Mouse (Mus musculus) adrenal gland (tissue): ENCODE results near the gene Armc8.
"Not testable (repeated sequence)": the region's sequence is repeated elsewhere in the genome, so short reads cannot be mapped to it uniquely, and the experiment has no call there.

Experiments used
- intact Hi-C: fragments of 180-260 bp; cut with DNase I; formaldehyde crosslinking; loops from one replicate; pipeline ENCODE4 v1.15.1; 2025
- long read RNA-seq, 2 experiments: library from polyadenylated mRNA; unstranded; transcript quantifications; one replicate each; pipeline ENCODE4 v2.0.0; 2020; ENCODE audit warnings: borderline replicate concordance in 1 of 2; ENCODE audit not compliant: insufficient replicate concordance in 1 of 2

Gene Armc8
- long read RNA-seq, experiment 1, full-length matches to known transcripts = 22 of 42 reads
- long read RNA-seq, experiment 1, partial matches to known transcripts = 8 of 42 reads
- long read RNA-seq, experiment 1, other reads (novel, unspliced or antisense) = 12 of 42 reads
- long read RNA-seq, experiment 2, full-length matches to known transcripts = 16 of 28 reads
- long read RNA-seq, experiment 2, partial matches to known transcripts = 2 of 28 reads
- long read RNA-seq, experiment 2, other reads (novel, unspliced or antisense) = 10 of 28 reads

DNA sequence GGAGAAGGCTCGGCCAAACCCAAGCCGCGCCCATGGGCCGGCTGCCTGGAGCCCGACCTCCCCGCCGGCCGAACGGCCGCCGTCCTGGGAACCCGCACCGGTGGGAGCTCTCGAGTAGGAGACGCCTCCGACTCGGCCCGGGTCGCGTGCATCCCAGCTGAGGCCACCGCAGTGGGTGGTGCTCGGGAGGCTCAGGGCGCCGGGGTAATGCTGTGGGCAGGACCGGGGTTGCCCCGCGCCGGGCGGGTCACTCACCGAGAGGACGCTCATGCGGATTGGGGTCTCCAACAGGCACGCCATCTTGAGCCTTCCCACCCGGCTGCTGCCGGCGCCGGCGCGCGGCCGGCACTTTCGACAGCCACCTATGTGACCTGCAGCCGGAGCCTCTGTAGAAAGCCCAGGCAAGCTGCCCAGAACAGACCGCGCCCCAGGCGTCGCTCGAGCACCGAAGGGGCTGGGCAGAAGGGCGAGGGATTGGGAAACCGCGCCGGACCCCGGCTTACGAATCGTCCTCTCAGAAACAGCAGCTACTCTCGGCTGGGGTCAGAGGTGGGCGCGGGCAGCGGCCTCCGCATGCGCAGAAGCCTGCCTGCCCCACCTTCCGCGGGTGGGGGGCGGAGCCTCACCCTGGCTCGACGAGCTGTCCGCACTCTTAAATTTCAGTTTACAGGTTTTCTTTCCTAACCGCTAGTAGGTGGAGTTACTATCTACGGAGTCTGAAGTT is at the start of gene Armc8:
Gene Armc8 (minus strand): TSS at position 553 of the 724 bp plus-strand sequence.
- intact Hi-C loops = no loop called here

GRCm38 (mm10) chr9:99612202-99612601 is 43.5 kb upstream of the Armc8 start, which contains the start of gene A4gnt:
TSS of gene A4gnt (plus strand) at chr9:99612502.
- intact Hi-C loops = no loop called here

DNA sequence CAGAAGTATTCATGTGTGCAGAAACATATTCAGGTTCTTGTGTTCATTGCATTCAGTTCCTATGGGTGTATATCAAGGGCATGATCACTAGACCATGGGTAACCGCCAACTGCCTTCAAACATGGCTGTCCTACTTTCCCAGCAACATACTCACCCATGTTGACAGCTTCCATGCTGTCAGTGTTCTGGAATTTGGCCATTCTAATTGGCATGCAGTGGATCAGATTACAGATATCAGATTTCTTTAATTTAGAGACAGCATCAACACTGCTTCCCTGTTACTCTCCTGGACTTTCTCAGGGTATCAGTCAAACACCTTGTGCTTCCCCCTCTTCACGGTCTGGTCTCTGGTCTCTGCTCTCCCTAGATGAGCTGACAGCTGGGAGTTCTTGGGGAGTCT is 34.9 kb upstream of the Armc8 start:
- intact Hi-C loops = no loop called here

GRCm38 (mm10) chr9:99599127-99599526 is 30.4 kb upstream of the Armc8 start:
- intact Hi-C loops = not testable (repeated sequence)

DNA sequence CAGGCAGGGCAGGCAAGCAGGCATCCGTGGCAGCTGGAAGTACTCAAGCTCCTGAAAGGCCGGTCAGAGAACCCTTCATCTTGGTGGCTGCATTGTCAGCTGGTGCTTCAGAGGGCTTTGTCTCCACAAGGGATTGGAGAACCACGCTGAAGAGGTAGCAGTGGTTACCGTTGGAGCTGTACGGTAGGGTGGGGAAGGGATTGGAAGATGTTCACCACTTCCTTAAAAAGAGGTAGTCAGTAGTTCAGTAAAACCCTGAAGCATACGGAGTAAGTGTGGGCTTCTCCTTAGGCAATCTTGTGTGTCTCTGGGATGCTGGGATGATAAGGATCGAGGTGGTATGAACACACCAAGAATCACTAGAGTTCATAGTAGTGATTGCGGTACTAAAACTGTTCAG is 22.4 kb upstream of the Armc8 start:
- intact Hi-C loops = no loop called here

- intact Hi-C loops = loop anchor here (2.0 to 5.0 kb wide), 2 partner anchors 40 to 75 kb away; partner anchors contain the start of gene Dzip1l
Observed at GRCm38 (mm10) chr9:99587505-99588202, 19.0 kb upstream of the Armc8 start.

DNA sequence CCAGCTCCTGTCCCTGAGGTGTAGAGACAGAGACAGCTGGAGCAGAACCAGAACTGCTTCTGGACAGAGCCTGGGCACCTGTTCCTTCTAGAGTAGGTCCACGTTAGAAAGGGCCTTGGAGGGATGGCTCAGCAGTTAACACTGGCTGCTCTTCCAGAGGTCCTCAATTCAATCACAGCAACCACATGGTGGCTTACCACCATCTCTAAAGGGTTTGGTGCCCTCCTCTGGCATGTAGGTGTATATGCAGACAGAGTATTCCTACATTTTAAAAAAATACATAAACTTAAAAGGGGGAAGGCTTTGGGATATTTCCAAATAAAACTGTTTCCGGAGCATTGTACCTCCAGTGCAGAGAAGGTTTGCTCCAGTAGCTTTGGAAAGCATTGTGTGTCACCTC is 12.0 kb upstream of the Armc8 start:
- intact Hi-C loops = no loop called here

DNA sequence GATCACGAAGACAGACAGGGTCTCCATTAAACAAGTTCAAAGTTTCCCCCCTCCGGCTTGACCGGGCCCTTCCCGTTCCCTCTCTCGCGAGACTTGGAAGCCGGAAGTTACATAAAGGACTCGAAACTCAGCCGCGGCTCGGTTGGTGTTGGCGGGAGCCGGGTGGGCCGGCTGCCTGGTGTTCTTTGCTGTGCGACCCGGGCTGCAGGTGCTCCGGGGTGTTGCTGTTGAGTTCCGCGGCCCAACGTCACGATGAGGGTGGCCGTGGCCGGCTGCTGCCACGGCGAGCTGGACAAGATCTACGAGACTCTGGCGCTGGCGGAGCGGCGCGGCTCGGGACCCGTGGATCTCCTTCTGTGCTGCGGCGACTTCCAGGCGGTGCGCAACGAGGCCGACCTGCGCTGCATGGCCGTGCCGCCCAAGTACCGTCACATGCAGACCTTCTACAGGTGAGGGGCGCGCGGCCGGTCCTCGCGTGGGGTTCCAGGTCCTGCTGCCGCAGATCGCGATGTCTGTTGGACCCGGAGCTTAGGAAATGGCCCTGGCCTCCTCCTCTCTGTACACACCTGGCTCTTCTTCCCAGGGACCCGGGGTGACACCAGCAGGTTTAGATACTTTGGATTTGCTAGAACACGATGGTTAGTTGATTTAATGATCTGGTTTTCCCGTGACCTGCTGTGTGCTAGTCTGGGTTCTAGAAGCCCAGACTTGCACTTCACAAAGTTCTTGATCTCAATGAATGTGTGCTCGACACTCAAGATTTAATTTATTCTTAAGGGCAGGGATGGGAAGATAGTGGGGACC is 7.2 kb upstream of the Armc8 start, which contains the start of gene Dbr1:
Gene Dbr1 (plus strand): TSS at position 123 of the 804 bp plus-strand sequence.
- intact Hi-C loops = loop anchor here (10.0 kb wide), 1 partner anchor 331 kb away; the partner anchor contains the start of gene Cep70

DNA sequence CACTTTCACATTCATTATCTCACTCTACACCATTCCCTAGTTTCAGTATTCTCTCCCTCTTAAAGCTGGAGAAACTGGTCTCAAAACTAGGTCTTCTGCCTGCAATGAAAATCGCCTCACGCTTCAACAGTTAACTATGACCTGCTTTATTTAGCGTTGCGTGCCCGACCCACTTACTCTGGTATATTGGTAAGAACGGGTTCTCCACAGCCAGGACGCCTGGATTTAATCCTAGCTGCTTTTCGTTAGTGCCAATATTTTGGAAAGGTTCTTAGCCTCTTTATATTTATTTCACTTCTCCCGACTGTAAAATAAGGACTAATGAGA is 335 bp upstream of the Armc8 start:
- intact Hi-C loops = no loop called here

DNA sequence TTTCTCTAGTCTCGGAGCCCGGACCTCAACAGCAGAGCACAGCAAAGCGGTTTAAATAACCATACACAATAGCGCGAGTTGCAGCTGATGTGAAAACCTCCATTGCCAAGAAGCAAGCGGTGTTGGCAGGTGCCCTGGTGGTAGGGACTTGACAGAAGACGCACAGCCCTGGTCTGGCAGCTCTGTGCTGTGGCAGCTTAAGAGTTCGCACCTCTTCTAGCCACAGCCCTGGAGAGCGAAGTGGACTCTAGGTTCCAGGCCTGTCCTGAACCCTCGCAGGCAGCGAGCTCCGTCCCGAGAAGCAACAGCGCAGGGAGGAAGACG is 714 bp downstream of the Armc8 start:
- intact Hi-C loops = no loop called here

DNA sequence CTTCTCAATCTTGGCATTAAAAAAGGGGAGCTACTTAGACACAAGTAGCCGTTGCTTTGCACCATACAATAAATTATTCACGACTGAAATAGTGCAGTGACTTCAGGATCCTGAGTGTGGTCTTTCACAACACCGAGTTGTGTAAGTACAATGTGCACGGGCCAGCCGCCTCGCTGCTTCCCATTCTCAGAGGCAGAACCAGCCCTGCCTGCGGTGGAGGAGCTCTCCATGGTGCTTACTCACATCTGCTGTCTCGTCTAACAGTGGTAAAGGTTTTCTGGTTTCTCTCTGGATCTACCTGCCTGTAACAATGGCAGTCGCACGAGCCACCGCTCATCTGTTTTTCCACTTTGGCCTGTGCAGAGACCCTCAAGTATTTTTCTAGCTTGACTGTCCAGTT is 5.0 kb downstream of the Armc8 start:
- intact Hi-C loops = no loop called here

DNA sequence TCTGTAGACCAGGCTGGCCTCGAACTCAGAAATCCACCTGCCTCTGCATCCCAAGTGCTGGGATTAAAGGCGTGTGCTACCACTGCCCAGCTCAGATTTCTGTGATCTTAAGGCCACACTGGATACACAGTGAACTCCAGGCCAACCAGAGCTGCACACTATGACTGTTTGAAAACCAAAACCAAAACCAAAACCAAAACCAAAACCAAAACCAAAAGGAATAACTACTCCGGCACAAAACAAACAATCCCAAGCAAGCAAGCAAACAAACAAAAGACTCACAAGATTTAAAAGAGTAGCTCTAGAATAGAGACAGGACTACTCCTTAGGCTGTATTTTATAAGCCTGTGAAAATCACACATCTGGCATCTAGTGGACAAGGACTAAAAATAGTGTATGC is 8.3 kb downstream of the Armc8 start:
- intact Hi-C loops = no loop called here

GRCm38 (mm10) chr9:99559557-99559904 is 9.2 kb downstream of the Armc8 start:
- intact Hi-C loops = no loop called here

DNA sequence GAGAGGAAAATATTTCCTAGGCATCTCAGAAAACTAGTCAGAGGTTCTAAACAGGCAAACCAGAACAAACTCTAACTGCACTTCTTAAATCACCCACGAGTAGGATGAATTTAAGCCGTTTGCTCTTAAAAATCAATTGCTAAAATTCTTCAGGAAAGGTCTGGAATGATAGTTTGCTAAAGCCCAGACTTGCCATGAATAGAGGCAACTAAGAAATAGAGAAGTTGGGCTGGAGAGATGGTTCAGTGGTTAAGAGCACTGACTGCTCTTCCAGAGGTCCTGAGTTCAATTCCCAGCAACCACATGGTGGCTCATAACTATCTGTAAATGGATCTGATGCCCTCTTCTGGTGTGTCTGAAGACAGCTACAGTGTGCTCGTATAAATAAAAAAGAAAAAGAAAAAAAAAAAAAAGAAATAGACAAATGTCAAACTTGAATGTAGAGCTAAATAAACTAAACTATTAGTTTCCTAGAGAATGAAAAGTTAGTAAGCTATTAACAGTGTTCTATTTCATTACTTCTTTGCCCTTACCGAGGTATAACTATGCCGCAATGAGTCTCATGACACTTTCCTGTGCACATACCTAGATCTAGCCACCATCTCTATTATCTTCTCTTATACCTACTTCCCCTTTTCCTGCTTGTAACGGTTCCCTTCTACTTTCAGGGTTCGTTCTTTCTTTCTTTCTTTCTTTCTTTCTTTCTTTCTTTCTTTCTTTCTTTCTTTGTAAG is 9.7 kb downstream of the Armc8 start:
- intact Hi-C loops = no loop called here

DNA sequence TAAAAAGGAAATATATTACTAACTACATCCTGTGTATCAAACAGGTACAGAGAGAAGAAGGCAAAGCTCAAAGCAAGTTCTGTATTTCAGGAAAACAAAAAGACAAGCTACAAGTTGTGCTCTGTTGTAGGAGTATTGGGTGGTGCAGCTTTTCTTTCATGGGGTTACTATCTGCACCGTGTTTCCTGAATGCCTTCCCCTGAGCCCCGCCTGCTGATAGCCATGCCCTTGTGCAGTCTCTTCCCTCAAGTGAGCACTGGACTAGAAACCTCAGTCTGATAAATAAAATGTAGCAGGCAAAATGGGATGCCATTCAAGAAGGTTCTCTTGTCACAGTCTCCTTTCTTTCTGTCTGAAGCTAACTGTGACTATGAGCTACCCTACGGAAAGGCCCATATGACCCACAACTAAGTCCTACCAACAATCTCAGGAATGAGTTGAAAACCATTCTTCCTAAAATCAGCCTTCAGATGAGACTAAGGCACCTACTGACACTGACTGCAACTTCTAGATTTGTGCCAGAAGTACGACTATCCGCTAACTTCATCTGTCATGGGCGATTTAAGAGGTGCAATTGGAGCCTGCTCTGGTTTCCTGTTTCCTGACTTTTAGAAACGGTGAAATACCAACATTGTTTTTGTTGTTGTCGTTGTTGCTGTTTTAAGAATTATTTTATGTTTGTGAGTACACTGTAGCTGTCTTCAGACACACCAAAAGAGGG is 11.0 kb downstream of the Armc8 start:
- intact Hi-C loops = no loop called here

GRCm38 (mm10) chr9:99555253-99555652 is 13.4 kb downstream of the Armc8 start:
- intact Hi-C loops = no loop called here

DNA sequence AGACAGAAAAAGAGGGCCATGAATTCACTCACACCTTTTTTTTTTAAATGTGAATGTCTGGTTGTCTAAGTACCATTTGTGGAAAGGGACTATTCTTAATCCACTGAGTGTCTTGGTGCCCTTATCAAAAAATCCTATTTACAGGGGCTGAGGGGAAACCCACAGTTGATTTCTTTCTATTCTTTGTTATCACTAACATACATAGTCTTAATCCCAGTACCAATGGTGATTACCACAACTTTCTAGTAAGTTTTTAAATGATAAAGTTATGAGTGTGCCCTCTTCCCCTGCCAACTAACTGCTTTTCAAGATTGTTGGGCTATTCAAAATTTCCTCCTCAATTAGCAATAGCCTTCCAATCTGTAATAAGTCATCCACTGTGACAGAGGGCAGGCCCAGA is 14.6 kb downstream of the Armc8 start:
- intact Hi-C loops = no loop called here

DNA sequence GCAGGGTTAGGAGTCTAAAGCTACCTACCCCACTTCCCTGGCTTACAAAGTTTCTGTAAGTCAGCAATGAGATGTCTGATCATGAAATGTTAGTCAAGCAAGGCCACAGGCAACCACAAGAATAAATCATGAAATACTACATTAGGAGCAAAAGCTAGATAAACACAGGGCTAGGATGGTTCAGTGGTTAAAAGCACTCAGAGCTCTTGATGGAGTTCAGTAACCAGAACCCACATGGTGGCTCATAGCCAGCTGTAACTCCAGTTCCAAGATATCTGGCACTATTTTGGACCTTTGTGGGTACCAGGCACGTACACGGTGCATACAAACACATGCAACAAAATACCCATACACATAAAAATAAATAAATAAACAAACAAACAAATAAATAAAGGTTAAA is 15.7 kb downstream of the Armc8 start:
- intact Hi-C loops = no loop called here

GRCm38 (mm10) chr9:99552068-99552467 is 16.6 kb downstream of the Armc8 start:
- intact Hi-C loops = no loop called here

GRCm38 (mm10) chr9:99546259-99546658 is 22.4 kb downstream of the Armc8 start:
- intact Hi-C loops = no loop called here
